Mouse (Mus musculus): ENCODE data around the gene Pygo2.

GRCm38 (mm10) chr3:89409701-89410100 is 20.3 kb upstream of the Pygo2 start:
- TF ChIP-seq CTCF (IDR thresholded peaks at IDR 0.05; ENCODE audit: insufficient read depth, low read depth, low read length) = no peak
- no peak for TF ChIP-seq POLR2A (IDR thresholded peaks at IDR 0.05; ENCODE audit: insufficient read depth, low read depth, low read length)
